Mouse (Mus musculus): ENCODE data around the gene Astn2.

Astn2 gene

GRCm38 (mm10) chr4:65964604-65965003, 439.8 kb downstream of the Astn2 start:
- DNase-seq (ENCODE audit: low spot score): no peak

DNA sequence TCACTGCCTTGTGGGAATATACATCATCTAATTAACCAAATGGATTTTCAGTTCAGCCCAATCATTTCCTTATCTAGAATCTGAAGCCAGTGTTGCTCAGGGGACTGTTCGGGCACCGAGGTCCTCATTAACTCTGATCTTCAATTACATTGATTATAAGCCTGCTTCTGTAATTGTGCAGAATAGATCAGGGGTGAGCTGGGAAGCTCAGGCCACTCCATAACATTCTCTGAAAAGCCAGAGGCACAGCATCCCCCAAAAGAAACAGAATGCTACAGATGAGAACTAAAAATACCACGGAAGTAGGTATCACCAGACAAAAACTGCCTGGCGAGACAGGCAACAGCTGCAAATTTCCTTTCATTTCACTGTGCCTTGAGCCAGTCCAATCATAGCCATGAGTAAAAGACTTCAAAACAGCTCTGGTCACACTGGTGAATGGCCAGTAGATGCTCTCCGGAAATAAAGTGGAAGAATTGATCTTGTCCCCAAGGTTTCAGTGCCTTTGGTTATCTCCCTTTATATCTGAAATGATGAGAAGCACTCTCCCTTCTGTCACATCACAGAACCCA, 445.1 kb downstream of the Astn2 start:
- no peak for DNase-seq (ENCODE audit: low spot score)

DNA sequence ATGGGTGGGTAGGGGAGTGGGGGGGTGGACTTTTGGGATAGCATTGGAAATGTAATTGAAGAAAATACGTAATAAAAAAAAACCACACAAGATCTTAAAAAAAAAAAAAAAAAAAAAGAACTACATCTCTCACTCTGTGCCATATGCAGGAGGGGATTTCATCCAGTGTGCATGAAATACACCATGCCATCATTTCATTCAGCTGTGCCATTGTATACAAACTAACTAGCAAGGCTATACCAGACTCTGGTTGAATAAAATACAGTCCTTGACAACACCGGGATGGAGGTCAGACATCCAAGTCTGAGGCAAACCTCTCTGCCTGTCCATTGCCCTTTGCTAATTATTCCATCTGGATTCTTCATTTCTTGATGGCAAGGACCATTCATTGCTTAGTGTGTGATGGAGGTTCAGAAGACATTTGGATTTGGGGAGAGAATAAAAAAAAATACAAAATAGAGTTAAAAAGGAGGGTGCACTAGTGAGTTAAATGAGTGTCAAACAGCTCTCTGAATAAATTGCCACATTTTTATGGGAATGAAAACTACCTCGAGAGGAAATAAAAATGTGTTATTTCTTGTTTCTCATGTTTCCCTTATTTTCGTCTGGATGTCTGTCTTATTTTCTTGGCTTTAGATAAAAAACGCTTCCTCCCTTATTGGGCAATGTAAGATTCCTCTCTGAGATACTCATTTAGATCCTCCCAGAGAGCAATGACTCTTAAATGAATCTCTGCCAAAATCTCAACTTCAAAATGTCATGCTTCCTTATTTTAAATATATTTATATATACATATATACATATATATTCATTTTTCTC, 445.8 kb downstream of the Astn2 start:
- DNase-seq (ENCODE audit: low spot score): no peak

DNA sequence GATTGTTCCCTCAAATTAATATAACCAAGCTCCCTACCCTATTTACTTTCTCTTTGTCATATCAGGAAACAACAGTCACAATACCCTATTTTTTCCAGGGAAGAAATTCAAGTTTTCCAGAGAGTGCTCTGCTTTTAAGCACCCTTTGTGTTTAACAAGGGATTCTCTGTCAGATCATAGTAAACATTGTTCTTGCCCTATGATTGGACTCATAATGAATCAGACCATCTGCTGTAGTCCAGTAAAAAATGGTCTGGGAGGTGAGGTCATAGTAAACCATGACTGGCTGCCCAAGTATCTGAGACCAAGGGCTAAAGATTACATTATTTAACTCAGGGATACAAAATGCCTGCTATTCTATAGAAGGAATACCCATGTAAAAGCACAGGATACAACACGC, 452.5 kb downstream of the Astn2 start:
- no peak for DNase-seq (ENCODE audit: low spot score)

DNA sequence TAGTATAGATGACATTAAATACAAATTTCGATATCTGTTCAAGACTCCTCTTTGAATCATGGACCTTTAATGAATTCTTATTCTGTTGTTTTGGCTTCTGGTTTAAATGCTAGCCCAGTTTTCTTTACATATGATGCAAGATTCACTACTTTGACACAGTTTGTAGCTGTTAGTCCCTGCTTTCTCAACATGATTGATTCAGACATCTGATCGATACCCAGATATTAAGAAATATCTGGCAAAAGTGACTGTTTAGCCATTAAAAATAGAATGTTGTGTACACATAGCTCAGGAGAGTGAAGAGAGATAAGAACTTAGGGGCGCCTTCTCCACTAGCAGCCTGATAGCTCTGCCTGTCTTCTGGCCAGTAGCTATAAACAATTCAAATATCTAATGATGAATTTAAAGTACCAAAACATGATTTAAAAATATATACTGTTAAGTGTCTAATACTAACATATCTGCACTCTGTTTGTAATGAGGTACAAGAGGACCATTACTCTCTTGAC, 457.2 kb downstream of the Astn2 start:
- no peak for DNase-seq (ENCODE audit: low spot score)

- DNase-seq (ENCODE audit: low spot score): no peak
These were observed 458.4 kb downstream of the Astn2 start for GRCm38 (mm10) chr4:65946021-65946420.

- no peak for DNase-seq (ENCODE audit: low spot score)
These were observed 473.5 kb downstream of the Astn2 start for GRCm38 (mm10) chr4:65930901-65931300.

DNA sequence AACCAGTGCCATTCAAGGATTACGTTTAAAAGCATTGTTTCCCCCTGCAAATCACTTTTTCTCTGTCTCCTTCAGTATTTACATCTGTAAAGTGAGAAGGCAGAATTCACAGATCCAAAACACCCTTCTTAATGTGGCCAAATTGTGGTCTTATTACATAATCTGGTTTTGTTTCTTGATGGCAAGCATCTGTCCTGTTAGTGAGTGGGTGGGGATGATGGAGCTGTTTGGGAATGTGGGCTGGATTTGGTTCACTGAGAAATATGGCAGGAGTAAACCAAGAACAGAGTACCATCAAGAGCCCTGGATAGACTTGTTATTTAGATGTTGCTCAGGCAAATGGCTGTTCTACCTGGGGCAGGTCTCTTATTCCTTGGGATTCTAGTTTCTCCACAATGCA, 484.1 kb downstream of the Astn2 start:
- DNase-seq (ENCODE audit: low spot score): no peak

DNA sequence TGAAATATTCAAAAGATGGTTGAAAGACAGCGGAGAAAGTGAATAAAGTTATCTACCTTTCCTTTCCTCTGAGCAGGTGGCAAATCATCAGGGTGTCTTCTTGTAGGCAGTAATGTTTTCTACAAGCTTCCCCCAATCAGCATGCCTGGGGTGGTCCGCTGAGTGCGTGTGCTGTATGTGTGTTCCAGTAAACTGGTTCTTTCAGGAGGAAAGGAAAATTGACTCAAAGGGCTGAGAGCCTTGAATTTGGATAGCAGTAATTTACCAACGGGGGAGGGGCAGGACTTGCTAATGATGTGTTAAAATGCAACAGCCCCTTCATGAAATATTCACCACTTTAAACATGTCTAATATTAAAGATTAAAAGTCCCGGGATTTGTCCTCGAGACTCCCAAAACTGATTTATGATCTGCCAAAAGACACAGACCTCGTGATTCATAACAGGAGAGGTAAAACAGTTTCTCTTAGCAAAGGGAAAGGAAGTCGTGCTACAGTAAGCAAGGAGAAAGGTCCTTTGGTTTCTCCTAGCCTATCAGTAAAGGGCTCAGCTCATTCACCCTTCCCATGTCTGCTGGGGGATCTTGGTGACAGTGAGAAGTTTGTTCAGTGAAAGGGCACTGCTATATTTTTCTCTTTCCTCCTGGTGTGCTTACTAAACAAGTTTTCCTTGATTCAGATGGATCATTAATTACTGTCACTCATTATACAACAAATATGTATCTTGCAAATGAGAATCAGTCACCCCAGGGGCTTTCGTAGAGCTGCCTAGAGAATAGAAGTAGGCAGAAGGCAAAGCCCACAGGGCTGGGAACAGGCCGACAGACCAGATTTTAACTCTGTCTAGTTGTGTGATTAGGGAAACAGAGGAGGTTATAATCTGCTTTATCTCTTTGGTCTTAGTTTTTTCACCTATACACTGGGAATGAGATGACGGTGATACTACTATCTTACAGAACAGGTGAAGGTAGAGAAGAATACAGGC, 488.1 kb downstream of the Astn2 start:
- DNase-seq (ENCODE audit: low spot score): no peak

DNA sequence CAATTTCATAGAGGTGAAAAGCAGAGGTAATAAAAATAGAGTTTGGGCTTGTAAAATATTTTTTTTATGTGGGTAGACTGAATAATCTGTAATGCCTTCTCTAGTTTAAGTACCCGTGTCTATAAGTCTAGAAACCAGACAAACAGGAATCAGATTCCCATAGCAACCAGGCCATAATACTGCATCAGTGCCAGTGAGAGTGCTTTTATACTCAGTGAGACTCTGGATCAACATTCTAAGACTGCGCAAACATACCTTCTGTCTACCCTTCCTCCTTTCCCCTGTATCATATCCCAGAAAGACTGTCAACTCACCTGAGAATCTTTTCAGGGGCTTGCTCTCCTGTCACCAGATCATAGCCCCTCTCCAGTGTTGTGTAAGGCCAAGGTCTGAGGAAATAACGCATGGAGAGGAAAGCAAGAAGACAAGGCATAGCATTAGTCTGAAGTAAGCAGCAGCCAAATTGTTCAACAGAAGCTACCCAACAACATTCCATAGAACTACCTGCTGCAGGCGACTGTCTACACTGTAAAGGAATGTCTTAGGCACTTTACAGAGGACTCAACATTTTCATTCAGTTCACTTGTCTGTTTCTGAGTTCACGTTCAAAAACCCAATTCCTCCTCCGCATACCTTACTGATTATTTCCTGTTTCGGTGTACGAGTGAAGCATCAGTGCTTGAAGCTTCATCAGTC, 492.0 kb downstream of the Astn2 start:
- DNase-seq (ENCODE audit: low spot score): no peak

- DNase-seq (ENCODE audit: low spot score): no peak
These were observed 496.8 kb downstream of the Astn2 start for GRCm38 (mm10) chr4:65907660-65908059.

- no peak for DNase-seq (ENCODE audit: low spot score)
These were observed 499.4 kb downstream of the Astn2 start for GRCm38 (mm10) chr4:65904963-65905362.

DNA sequence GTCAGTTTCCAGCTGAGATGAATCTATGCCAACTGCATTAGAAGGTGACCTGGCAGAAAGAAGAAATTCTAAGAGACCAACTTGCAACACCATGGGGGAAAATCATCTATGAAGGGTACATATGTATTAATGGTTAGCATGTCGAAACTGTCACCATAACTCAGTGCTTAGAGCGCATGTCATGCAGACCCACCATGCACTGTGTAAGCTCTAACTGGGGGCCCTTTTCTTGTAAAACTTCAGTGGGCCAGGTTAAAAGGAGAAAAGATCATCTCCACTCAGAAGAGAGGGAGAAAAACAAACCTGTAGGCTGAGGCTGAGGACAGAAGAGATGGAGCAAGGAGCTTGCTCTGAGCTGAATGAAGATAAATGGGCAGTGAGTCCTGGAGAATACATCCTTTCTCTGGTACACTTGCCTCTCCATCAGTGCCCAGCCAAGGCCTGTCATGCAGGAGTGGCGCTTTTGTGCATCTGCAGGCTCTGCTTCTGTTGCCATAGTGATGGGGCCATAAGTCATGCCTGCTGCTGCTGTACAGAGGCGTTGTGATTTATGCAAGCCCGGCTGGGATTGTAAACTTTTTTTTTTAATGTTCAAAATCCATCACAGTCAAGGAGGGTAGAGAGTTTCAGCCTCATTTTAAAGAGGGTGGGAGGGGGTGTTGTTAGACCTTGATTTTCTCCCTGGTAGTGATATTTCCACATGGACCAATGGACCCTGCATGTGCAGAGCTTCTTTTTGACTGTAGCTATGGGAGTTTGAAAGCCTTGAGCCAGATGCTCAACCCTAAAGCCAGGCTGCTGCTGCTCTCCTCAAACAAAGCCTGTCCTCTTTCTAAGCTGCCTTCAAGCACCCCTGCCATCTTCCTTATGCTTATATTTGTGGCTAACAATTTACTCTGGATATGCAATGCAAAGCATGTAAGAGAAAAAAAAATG, 508.1 kb downstream of the Astn2 start:
- DNase-seq (ENCODE audit: low spot score): peak; percentile 80

GRCm38 (mm10) chr4:65888332-65888993, 515.9 kb downstream of the Astn2 start:
- peak; percentile 18 for DNase-seq (ENCODE audit: low spot score)

DNA sequence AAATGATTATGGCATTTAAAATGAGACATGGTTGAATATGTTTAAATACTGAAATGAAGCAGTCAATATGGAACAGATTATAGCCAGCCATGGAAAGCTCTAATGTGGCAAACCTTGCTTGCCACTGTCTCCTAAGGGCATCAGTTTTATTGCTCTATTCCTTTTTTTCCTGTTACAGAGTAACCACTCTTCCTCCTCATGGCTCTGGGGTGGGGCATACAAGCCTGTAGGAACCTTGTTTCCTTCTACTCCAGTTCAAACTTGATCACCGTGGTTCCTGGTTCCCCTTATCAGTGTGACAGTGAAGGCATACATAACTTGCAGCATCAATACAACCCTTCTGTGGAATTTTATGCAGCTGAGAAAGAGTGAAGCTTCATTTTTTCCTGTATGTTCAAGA, 517.5 kb downstream of the Astn2 start:
- DNase-seq (ENCODE audit: low spot score): no peak

GRCm38 (mm10) chr4:65885921-65886320, 518.5 kb downstream of the Astn2 start:
- DNase-seq (ENCODE audit: low spot score): no peak

GRCm38 (mm10) chr4:65874236-65874781, 530.1 kb downstream of the Astn2 start:
- no peak for DNase-seq (ENCODE audit: low spot score)

DNA sequence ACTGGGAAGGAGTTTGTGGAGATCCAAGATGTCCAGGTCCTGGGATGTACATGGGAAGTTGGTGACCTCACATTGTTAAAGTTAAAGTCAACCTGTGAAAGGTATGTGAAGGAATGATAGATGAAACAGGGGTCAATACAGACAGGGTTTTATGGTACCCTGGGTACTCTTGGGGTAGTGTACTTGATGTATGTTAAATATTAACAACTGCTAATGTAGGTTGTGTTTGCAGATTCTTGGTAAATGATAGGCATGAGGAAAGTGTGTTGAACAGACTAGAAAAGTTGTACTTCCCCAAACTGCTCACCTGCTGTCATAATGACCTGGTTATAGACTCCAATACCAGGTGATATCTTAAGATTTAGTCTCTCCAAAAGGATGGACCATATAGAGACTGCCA, 539.9 kb downstream of the Astn2 start:
- DNase-seq (ENCODE audit: low spot score): no peak

DNA sequence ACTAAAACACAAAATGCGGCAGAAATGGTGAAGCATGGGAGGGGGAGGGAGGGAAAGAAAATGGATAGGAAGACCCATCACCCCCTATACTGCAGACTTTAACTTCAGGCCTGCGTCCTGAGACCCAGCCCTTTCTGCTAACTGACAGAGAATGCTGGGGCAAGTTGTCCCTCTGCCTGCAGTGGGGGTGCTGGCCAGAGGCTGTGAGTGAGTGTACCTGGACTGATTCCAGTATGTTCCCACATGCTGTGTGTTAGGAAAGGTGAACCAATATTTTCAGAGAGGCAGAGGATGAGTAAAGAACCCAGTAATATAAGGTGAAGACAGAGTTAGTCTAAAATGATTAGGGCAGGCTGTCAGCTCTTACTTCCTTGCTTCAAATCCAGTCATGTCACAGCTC, 561.2 kb downstream of the Astn2 start:
- no peak for DNase-seq (ENCODE audit: low spot score)

- DNase-seq (ENCODE audit: low spot score): peak; percentile 33
These were observed 564.8 kb downstream of the Astn2 start for GRCm38 (mm10) chr4:65839550-65840000.

Data from embryo, embryonic 10 days (tissue).